Comparison of ENCODE assay signal across 9 mouse cellular contexts in the genomic region with DNA sequence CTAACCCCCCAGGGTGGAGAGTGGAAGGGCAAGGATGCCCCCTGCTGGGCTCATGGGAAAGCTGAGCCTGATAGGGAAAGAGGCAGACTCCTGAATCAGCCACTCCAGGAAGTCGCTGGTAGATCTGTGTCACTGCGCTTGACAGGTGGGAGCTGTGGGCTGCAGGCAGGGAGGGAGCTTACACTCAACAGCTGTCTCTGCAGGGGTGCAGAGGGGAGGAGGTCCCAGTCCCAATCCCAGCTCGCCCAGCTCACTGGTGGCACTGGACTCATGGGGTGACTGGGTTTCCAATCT. TPM values are rescaled to one million over a fixed set of nuclear protein-coding genes. Genes with fewer than 3 reads are reported as not detected.
A peak's percentile ranks its signal among the peaks of the same experiment; 100 is the strongest.
DNase-seq lines count a peak whose midpoint lies in the region; ATAC-seq and TF ChIP-seq lines count a peak whose summit lies in the region.
"Had no signal": no experiment of that assay in that cellular context is flagged by ENCODE, and none has a peak within 500 bp of the region (broad histone marks: within the 10 kb centered on the region; RNA-seq: fewer than 3 reads in every experiment).

No protein-coding gene starts in this region.

- H3K36me3 ChIP-seq in heart, embryonic 15.5 days, result no peaks in the 10 kb centered on the region
- no peaks in the 10 kb centered on the region for H3K36me3 ChIP-seq in small intestine, adult 2 months (ENCODE audit: control insufficient read depth, insufficient read depth, low read length)

- peaks cover 33% of the 10 kb centered on the region for H3K4me1 ChIP-seq in heart, embryonic 15.5 days (replicated peaks)
- peaks cover 3% of the 10 kb centered on the region; the same call in 1 of the 2 replicates for H3K4me1 ChIP-seq in small intestine, adult 2 months (ENCODE audit: control insufficient read depth, insufficient read depth, insufficient read length, low read length)

- ATAC-seq in CD4-positive, CD25-positive, alpha-beta regulatory T cell, adult 4 months, result peak; percentile 29
- peak; percentile 63 for ATAC-seq in common myeloid progenitor, adult 5-6 weeks (replicated peaks; ENCODE audit: low read depth, poor library complexity, severe bottlenecking)
- peak; percentile 42 for ATAC-seq in heart, embryonic 15.5 days (replicated peaks; ENCODE audit: insufficient number of reproducible peaks, insufficient read depth, low FRiP score, low read depth)

- no peak for TF ChIP-seq POLR2A in small intestine, adult 2 months (IDR thresholded peaks at IDR 0.05; ENCODE audit: low read depth, low read length)

- H3K9me3 ChIP-seq in heart, embryonic 15.5 days (replicated peaks), result no peaks in the 10 kb centered on the region

- no peak overlapping the region for H3K4me3 ChIP-seq in heart, embryonic 15.5 days
- H3K4me3 ChIP-seq in small intestine, adult 2 months (ENCODE audit: low read depth, low read length), result no peak overlapping the region

- WGBS in heart, embryonic 15.5 days, result 12% methylated on average over 3 of the region's 3 CpGs
- 9% methylated on average over 3 of the region's 3 CpGs for WGBS in small intestine, adult 2 months

- peaks cover 16% of the 10 kb centered on the region; the same call in 1 of the 2 replicates for H3K27me3 ChIP-seq in heart, embryonic 15.5 days
- no peaks in the 10 kb centered on the region for H3K27me3 ChIP-seq in small intestine, adult 2 months (ENCODE audit: control insufficient read depth, insufficient read depth, low read length)

- no peak overlapping the region for H3K4me2 ChIP-seq in heart, embryonic 15.5 days

- DNase-seq in 416B (ENCODE audit: low read depth), result peak; percentile 87
- DNase-seq in kidney, postnatal 4 days, result peak; percentile 87 to 89
- DNase-seq in lung, postnatal 14 days, result peak; percentile 86
- DNase-seq in cerebellum, adult 11-12 months, result no peak

- no peak overlapping the region for H3K27ac ChIP-seq in heart, embryonic 15.5 days
- H3K27ac ChIP-seq in small intestine, adult 2 months (ENCODE audit: insufficient read depth, low read depth, low read length), result no peak overlapping the region

- TF ChIP-seq CTCF in small intestine, adult 2 months (IDR thresholded peaks at IDR 0.05; ENCODE audit: extremely low read depth, insufficient read length, insufficient replicate concordance, low read depth, low read length), result peak; percentile 83; the same call in 1 of the 2 replicates

- H3K9ac ChIP-seq in heart, embryonic 15.5 days, result no peak overlapping the region

RNA-seq across cellular contexts. Expression of a gene that starts 2.3 kb away (rescaled TPM):
- polyA plus RNA-seq in CD4-positive, CD25-positive, alpha-beta regulatory T cell, adult 4 months (2017; shearing (Covaris generic)), result 10 to 100 TPM; 15.7 to 20.8 TPM
- total RNA-seq in common myeloid progenitor, adult 5-6 weeks (2017), result 34.5 and 42.0 TPM in 2 replicates
- polyA plus RNA-seq in heart, embryonic 15.5 days (2015; fragmentation: Nextera tagmentation; extraction: Ambion mirVana), result 3.2 and 3.8 TPM in 2 replicates
- polyA plus RNA-seq in small intestine, adult 2 months (2012; rRNA removed), result 2.9 and 6.2 TPM in 2 replicates

RNA-seq across cellular contexts. Expression of a gene that starts 15.0 kb away (rescaled TPM):
- 10 to 100 TPM; 18.6 to 20.6 TPM for polyA plus RNA-seq in CD4-positive, CD25-positive, alpha-beta regulatory T cell, adult 4 months (2017; shearing (Covaris generic))
- 19.8 and 20.5 TPM in 2 replicates for total RNA-seq in common myeloid progenitor, adult 5-6 weeks (2017)
- 42.1 and 44.7 TPM in 2 replicates for polyA plus RNA-seq in heart, embryonic 15.5 days (2015; fragmentation: Nextera tagmentation; extraction: Ambion mirVana)
- polyA plus RNA-seq in small intestine, adult 2 months (2012; rRNA removed), result 6.2 and 8.8 TPM in 2 replicates

RNA-seq across cellular contexts. Expression of a gene that starts 26.8 kb away (rescaled TPM):
- polyA plus RNA-seq in CD4-positive, CD25-positive, alpha-beta regulatory T cell, adult 4 months (2017; shearing (Covaris generic)), result not detected
- total RNA-seq in common myeloid progenitor, adult 5-6 weeks (2017), result 0.09 and 0.19 TPM in 2 replicates
- polyA plus RNA-seq in heart, embryonic 15.5 days (2015; fragmentation: Nextera tagmentation; extraction: Ambion mirVana), result 2.7 and 3.6 TPM in 2 replicates
- polyA plus RNA-seq in small intestine, adult 2 months (2012; rRNA removed), result 0.13 and 1.4 TPM in 2 replicates

RNA-seq across cellular contexts. Expression of a gene that starts 31.9 kb away (rescaled TPM):
- polyA plus RNA-seq in CD4-positive, CD25-positive, alpha-beta regulatory T cell, adult 4 months (2017; shearing (Covaris generic)), result not detected
- 0.24 and 0.96 TPM in 2 replicates for total RNA-seq in common myeloid progenitor, adult 5-6 weeks (2017)
- 2.4 and 3.0 TPM in 2 replicates for polyA plus RNA-seq in heart, embryonic 15.5 days (2015; fragmentation: Nextera tagmentation; extraction: Ambion mirVana)
- polyA plus RNA-seq in small intestine, adult 2 months (2012; rRNA removed), result 2.4 and 3.3 TPM in 2 replicates

RNA-seq across cellular contexts. Expression of a gene that starts 42.0 kb away (rescaled TPM):
- polyA plus RNA-seq in CD4-positive, CD25-positive, alpha-beta regulatory T cell, adult 4 months (2017; shearing (Covaris generic)), result not detected
- not detected in 2 replicates for total RNA-seq in common myeloid progenitor, adult 5-6 weeks (2017)
- polyA plus RNA-seq in heart, embryonic 15.5 days (2015; fragmentation: Nextera tagmentation; extraction: Ambion mirVana), result not detected in 2 replicates
- polyA plus RNA-seq in small intestine, adult 2 months (2012; rRNA removed), result 2,253 and 5,176 TPM in 2 replicates
- polyA plus RNA-seq: frontal cortex, adult 2 months had no signal
